Mouse (Mus musculus) midbrain, embryonic 12.5 days (tissue): ENCODE results near the gene Gstm5. TPM values are rescaled to one million over a fixed set of nuclear protein-coding genes. Genes with fewer than 3 reads are reported as not detected.

Source experiments
- ATAC-seq: fragments of 200-750 bp; cut with Nextera tagmentation; 2 replicates; pipeline ENCODE4 v1.8.0; 2017; ENCODE audit warnings: low read depth, moderate TSS enrichment, moderate library complexity; ENCODE audit not compliant: low FRiP score
- H3K27ac ChIP-seq: fragments of 300-500 bp; sonication (generic); replicated peaks from 2 replicates; pipeline ENCODE4 v1.5.1; 2016; ENCODE audit warnings: mild to moderate bottlenecking
- H3K27me3 ChIP-seq: fragments of 300-500 bp; sonication (generic); 2 replicates; pipeline ENCODE4 v1.6.1; 2016; ENCODE audit warnings: mild to moderate bottlenecking
- H3K36me3 ChIP-seq: fragments of 300-500 bp; sonication (generic); 2 replicates; pipeline ENCODE4 v1.6.1; 2016
- H3K4me1 ChIP-seq: fragments of 300-500 bp; sonication (generic); 2 replicates; pipeline ENCODE4 v1.6.1; 2016
- H3K4me2 ChIP-seq: fragments of 300-500 bp; sonication (generic); replicated peaks from 2 replicates; pipeline ENCODE4 v1.6.1; 2016; ENCODE audit warnings: mild to moderate bottlenecking, moderate library complexity
- H3K4me3 ChIP-seq: fragments of 300-500 bp; sonication (generic); 2 replicates; pipeline ENCODE4 v1.5.1; 2016; ENCODE audit warnings: mild to moderate bottlenecking
- H3K9ac ChIP-seq: fragments of 300-500 bp; sonication (generic); replicated peaks from 2 replicates; pipeline ENCODE4 v1.6.1; 2016; ENCODE audit warnings: mild to moderate bottlenecking, moderate library complexity
- H3K9me3 ChIP-seq: fragments of 300-500 bp; sonication (generic); 2 replicates; pipeline ENCODE4 v1.6.1; 2016; ENCODE audit warnings: mild to moderate bottlenecking
- WGBS: fragments of 180-500 bp; shearing (Covaris S2); methylation state at CpG from one replicate; pipeline ENCODE4 v1.1.7; 2016; 5-methylcytosine and 5-hydroxymethylcytosine counted together
- polyA plus RNA-seq: library from polyadenylated mRNA; unstranded; fragments of >200 nt; fragmentation: Nextera tagmentation; extraction: Ambion mirVana; gene quantifications from 2 replicates; pipeline ENCODE4 v1.2.1, GENCODE M21; 2016

Gene Gstm5
- polyA plus RNA-seq, 1 experiment from 2014 or later, result 219 TPM

GRCm38 (mm10) chr3:107940524-107940923 lies 44.9 kb downstream of the Gstm5 start:
- no peaks in the 10 kb centered on the region for H3K27me3 ChIP-seq
- ATAC-seq, result no peak
- H3K4me2 ChIP-seq, result no peak overlapping the region
- H3K4me1 ChIP-seq, result 0 out of 2 replicates have a peak, but pooled peaks cover 6% of the 10 kb centered on the region
- H3K27ac ChIP-seq, result no peak overlapping the region
- H3K9me3 ChIP-seq, result no peaks in the 10 kb centered on the region
- WGBS, result 82% methylated on average over 7 of the region's 7 CpGs
- no peaks in the 10 kb centered on the region for H3K36me3 ChIP-seq
- H3K4me3 ChIP-seq, result no peak overlapping the region
- no peak overlapping the region for H3K9ac ChIP-seq

- ATAC-seq, result no peak
- H3K4me2 ChIP-seq, result no peak overlapping the region
- no peak overlapping the region for H3K4me3 ChIP-seq
- H3K36me3 ChIP-seq, result no peaks in the 10 kb centered on the region
- no peaks in the 10 kb centered on the region for H3K9me3 ChIP-seq
- H3K4me1 ChIP-seq, result 0 out of 2 replicates have a peak, but pooled peaks cover 6% of the 10 kb centered on the region
- no peaks in the 10 kb centered on the region for H3K27me3 ChIP-seq
- WGBS, result 82% methylated on average over 4 of the region's 4 CpGs
- H3K27ac ChIP-seq, result no peak overlapping the region
- H3K9ac ChIP-seq, result no peak overlapping the region
These were observed 45.6 kb downstream of the Gstm5 start for GRCm38 (mm10) chr3:107941261-107941660.

- WGBS, result 20% methylated on average over 19 of the region's 20 CpGs
- Histone ChIP-seq H3K27ac (no peak within 1 kb of the TSS), H3K4me3 (peak within 1 kb of the TSS; percentile 31)
These were observed 47.8 kb downstream of the Gstm5 start, which contains the start of gene Gstm6 for GRCm38 (mm10) chr3:107943239-107943990. TSS of gene Gstm6 (minus strand) at chr3:107943749.

GRCm38 (mm10) chr3:107945729-107946128 lies 50.1 kb downstream of the Gstm5 start:
- Histone ChIP-seq H3K27ac (no peak overlapping the region), H3K27me3 (0 out of 2 replicates have a peak, but pooled peaks cover 3% of the 10 kb centered on the region), H3K9ac (no peak overlapping the region), H3K4me2 (no peak overlapping the region), H3K36me3 (no peaks in the 10 kb centered on the region), H3K4me3 (no peak overlapping the region), H3K4me1 (0 out of 2 replicates have a peak, but pooled peaks cover 6% of the 10 kb centered on the region), H3K9me3 (no peaks in the 10 kb centered on the region)
- WGBS, result 61% methylated on average over 4 of the region's 4 CpGs
- ATAC-seq, result no peak

More at GRCm38 (mm10) chr3:107943239-107943990, 47.8 kb downstream of the Gstm5 start, which contains the start of gene Gstm6:
- H3K27me3 ChIP-seq, result 0 out of 2 replicates have a peak, but pooled peaks cover 3% of the 10 kb centered on the region
- H3K4me2 ChIP-seq, result peak within 1 kb of the TSS; percentile 46
- H3K9ac ChIP-seq, result no peak within 1 kb of the TSS
- no peaks in the 10 kb centered on the region for H3K36me3 ChIP-seq
- 0 out of 2 replicates have a peak, but pooled peaks cover 6% of the 10 kb centered on the region for H3K4me1 ChIP-seq
- ATAC-seq, result peak; percentile 85
- H3K9me3 ChIP-seq, result no peaks in the 10 kb centered on the region

Other genes starting within 250 kb of the Gstm5 start
- 143 and 151 TPM in 2 replicates for gene Ahcyl1, start 199.3 kb upstream of the Gstm5 start, polyA plus RNA-seq
- gene Csf1, start 135.4 kb upstream of the Gstm5 start, polyA plus RNA-seq, result 7.1 and 8.5 TPM in 2 replicates
- not detected in 2 replicates for gene Eps8l3, start 18.6 kb upstream of the Gstm5 start, polyA plus RNA-seq
- gene Gstm7, start 36.0 kb downstream of the Gstm5 start, polyA plus RNA-seq, result 72.7 and 79.8 TPM in 2 replicates
- 10.0 and 12.2 TPM in 2 replicates for gene Gstm6, start 47.9 kb downstream of the Gstm5 start, polyA plus RNA-seq
- not detected in 2 replicates for gene Gstm3, start 73.5 kb downstream of the Gstm5 start, polyA plus RNA-seq
- 10.5 and 15.6 TPM in 2 replicates for gene Gstm2, start 90.6 kb downstream of the Gstm5 start, polyA plus RNA-seq
- 22.5 and 25.5 TPM in 2 replicates for gene Gstm1, start 122.2 kb downstream of the Gstm5 start, polyA plus RNA-seq
- 12.6 and 13.5 TPM in 2 replicates for gene Gstm4, start 149.1 kb downstream of the Gstm5 start, polyA plus RNA-seq
- gene Ampd2, start 190.8 kb downstream of the Gstm5 start, polyA plus RNA-seq, result 50.7 and 51.5 TPM in 2 replicates
- gene Gnat2, start 197.0 kb downstream of the Gstm5 start, polyA plus RNA-seq, result 0.41 and 0.50 TPM in 2 replicates